Mouse (Mus musculus) limb, embryonic 14.5 days (tissue): ENCODE results near the gene Ltc4s. TPM values are rescaled to one million over a fixed set of nuclear protein-coding genes. Genes with fewer than 3 reads are reported as not detected.

Source experiments
- ATAC-seq: fragments of 200-750 bp; cut with Nextera tagmentation; 2 replicates; pipeline ENCODE4 v1.8.0; 2017; ENCODE audit warnings: low read depth, moderate number of reproducible peaks, moderate TSS enrichment; ENCODE audit not compliant: low FRiP score
- DNase-seq: peaks from one replicate; pipeline ENCODE4 v3.0.0-alpha.2; 2015; ENCODE audit warnings: low spot score
- H3K27ac ChIP-seq: fragments of 300-500 bp; sonication (generic); replicated peaks from 2 replicates; pipeline ENCODE4 v1.5.1; 2014; ENCODE audit warnings: low read depth, mild to moderate bottlenecking, low read length, moderate library complexity, mixed read lengths
- H3K27me3 ChIP-seq: fragments of 300-500 bp; sonication (generic); 2 replicates; pipeline ENCODE4 v1.6.1; 2014; ENCODE audit warnings: low read length, mixed read lengths; ENCODE audit not compliant: control insufficient read depth, insufficient read depth
- H3K36me3 ChIP-seq: fragments of 300-500 bp; sonication (generic); 2 replicates; pipeline ENCODE4 v1.6.1; 2014; ENCODE audit warnings: mild to moderate bottlenecking, low read length, moderate library complexity, mixed read lengths; ENCODE audit not compliant: control insufficient read depth, insufficient read depth
- H3K4me1 ChIP-seq: fragments of 300-500 bp; sonication (generic); 2 replicates; pipeline ENCODE4 v1.6.1; 2014; ENCODE audit warnings: antibody characterized with exemption, low read length, mixed read lengths; ENCODE audit not compliant: control insufficient read depth, insufficient read depth
- H3K4me2 ChIP-seq: fragments of 300-500 bp; sonication (generic); replicated peaks from 2 replicates; pipeline ENCODE4 v1.6.1; 2014; ENCODE audit warnings: low read depth, mild to moderate bottlenecking, low read length, moderate library complexity; ENCODE audit not compliant: severe bottlenecking
- H3K4me3 ChIP-seq: fragments of 300-500 bp; sonication (generic); replicated peaks from 2 replicates; pipeline ENCODE4 v1.5.1; 2014; ENCODE audit warnings: low read length
- H3K9ac ChIP-seq: fragments of 300-500 bp; sonication (generic); 2 replicates; pipeline ENCODE4 v1.6.1; 2014; ENCODE audit warnings: mild to moderate bottlenecking, low read depth, low read length, moderate library complexity; ENCODE audit not compliant: severe bottlenecking
- H3K9me3 ChIP-seq: fragments of 300-500 bp; sonication (generic); 2 replicates; pipeline ENCODE4 v1.6.1; 2016; ENCODE audit warnings: low read length; ENCODE audit not compliant: control insufficient read depth
- POLR2A ChIP-seq: fragments of 200-500 bp; IDR thresholded peaks from 2 replicates; pipeline ENCODE4 v1.8.0; 2012; ENCODE audit warnings: inconsistent platforms, mild to moderate bottlenecking, moderate library complexity, borderline replicate concordance; ENCODE audit not compliant: insufficient read depth, insufficient read length; ENCODE audit errors: extremely low read depth
- WGBS: fragments of 180-500 bp; shearing (Covaris S2); extraction: QIAGEN DNeasy Blood & Tissue Kit; methylation state at CpG from one replicate; pipeline ENCODE4 v1.1.7; 2014; 5-methylcytosine and 5-hydroxymethylcytosine counted together
- polyA plus RNA-seq, 2 experiments: library from polyadenylated mRNA; depleted of rRNA in 1 of 2; stranded (reverse) in 1 of 2; unstranded in 1 of 2; fragments of >200 nt; fragmentation: Nextera tagmentation in 1 of 2; extraction: Ambion mirVana in 1 of 2; gene quantifications; 2 replicates each; pipeline versions ENCODE4 v1.2.1 to v1.2.3; 2012 to 2014

Ltc4s gene
- polyA plus RNA-seq, 2 experiments = 3.9 to 4.0 TPM

DNA sequence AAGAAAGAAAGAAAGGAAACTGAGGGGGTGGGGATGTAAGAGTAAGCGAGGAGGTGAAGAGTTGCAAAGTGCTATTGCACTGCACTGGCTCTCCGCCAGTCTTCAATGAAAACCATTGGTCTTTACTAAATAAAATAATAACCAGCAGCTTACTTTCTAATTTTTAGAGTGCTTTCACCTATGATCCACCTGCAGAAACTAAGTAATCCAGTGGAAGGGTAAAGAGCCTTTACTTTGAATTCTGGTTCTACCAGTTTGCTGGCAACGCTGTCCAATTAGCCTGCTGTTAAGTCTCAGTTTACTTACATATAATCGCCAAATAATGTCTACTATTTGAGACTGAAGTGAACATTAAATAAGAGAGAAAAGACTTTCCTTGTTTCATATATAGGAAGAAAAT is 40.6 kb upstream of the Ltc4s start:
- DNase-seq = no peak
- Histone ChIP-seq H3K27ac (no peak overlapping the region), H3K4me1 (no peaks in the 10 kb centered on the region)

DNA sequence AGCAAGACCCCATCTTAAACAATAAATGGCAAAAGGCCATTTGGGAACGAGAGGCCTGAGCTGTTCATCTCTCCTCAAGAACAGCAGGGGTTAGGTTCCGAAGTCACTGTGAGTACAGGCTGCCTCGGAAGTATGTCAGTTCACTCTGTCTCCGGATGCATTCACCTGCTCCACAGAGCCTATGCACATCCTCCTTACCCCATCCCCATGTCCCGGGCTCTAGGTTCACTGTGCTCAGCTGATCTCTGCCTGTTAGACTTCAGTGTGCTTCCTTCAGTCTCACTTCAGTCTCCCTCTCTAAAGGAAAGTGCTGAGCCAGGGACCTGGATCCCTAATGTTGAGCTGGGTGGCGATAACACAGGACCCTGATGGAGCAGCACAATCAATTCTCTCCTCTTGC is 39.3 kb upstream of the Ltc4s start:
- DNase-seq = no peak
- no peaks in the 10 kb centered on the region for H3K27me3 ChIP-seq
- no peak overlapping the region for H3K9ac ChIP-seq
- H3K4me2 ChIP-seq = no peak overlapping the region
- no peak overlapping the region for H3K27ac ChIP-seq
- ATAC-seq = no peak
- WGBS = 95% methylated on average over 6 of the region's 6 CpGs
- H3K4me3 ChIP-seq = no peak overlapping the region
- no peaks in the 10 kb centered on the region for H3K4me1 ChIP-seq
- no peaks in the 10 kb centered on the region for H3K9me3 ChIP-seq
- peaks cover 10% of the 10 kb centered on the region for H3K36me3 ChIP-seq
- no peak for TF ChIP-seq POLR2A

More for the DNA sequence above, 40.6 kb upstream of the Ltc4s start:
- no peak overlapping the region for H3K4me2 ChIP-seq
- no peak overlapping the region for H3K4me3 ChIP-seq
- H3K36me3 ChIP-seq = peaks cover 10% of the 10 kb centered on the region
- no peaks in the 10 kb centered on the region for H3K27me3 ChIP-seq
- no peaks in the 10 kb centered on the region for H3K9me3 ChIP-seq
- H3K9ac ChIP-seq = no peak overlapping the region
- no peak for TF ChIP-seq POLR2A
- ATAC-seq = no peak
- 79% methylated on average over 4 of the region's 4 CpGs for WGBS

DNA sequence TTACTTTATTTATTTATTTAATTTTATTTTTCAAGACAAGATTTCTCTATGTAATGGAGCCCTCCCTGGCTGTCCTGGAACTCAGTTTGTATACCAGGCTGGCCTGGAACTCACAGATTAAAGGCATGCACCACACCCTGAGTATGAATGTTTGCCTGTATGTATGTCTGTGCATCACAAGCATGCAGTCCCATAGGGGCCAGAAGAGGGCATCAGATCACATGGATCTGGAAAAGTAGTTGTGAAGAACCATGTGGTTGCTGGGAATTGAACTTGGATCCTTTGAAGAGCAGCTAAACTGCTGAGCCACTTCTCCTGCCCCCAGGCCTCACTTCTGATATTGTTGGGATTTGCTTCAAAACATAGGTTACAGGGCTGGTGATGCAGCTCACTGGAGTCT is 38.6 kb upstream of the Ltc4s start:
- H3K36me3 ChIP-seq = peaks cover 10% of the 10 kb centered on the region

DNA sequence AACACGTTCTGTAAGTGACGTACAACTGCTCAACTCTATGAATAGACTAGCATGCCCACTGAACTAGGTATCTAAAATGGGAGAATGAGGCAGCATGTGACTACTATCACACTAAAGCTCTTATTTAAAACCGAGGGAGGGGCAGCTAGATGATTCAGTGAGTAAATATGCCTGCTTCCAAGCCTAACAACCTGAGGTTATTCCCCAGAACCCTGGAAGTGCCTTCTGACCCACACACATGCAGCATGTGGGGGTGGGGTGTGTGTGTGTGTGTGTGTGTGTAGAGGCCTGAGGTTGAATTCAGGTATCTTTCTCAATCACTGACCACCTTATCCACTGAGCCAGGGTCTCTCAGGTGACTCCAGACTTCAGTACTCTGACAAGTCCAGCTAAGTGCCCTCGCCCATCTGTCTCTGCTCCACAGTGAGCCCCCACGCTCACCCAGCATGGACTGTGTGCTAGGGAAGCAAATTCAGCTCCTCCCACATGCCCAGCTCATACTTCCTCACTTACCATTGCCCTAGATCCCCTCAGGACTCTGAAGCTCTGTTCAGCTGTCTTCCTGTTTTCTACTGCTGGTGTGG is 37.2 kb upstream of the Ltc4s start:
- Histone ChIP-seq H3K36me3 (peaks cover 1% of the 10 kb centered on the region), H3K4me1 (no peaks in the 10 kb centered on the region), H3K4me3 (no peak overlapping the region), H3K27ac (no peak overlapping the region), H3K27me3 (no peaks in the 10 kb centered on the region), H3K9ac (no peak overlapping the region), H3K4me2 (no peak overlapping the region), H3K9me3 (no peaks in the 10 kb centered on the region)
- WGBS = 85% methylated on average over 5 of the region's 5 CpGs
- ATAC-seq (no peak), DNase-seq (no peak)
- no peak for TF ChIP-seq POLR2A

More for the DNA sequence above, 38.6 kb upstream of the Ltc4s start:
- H3K9ac ChIP-seq = no peak overlapping the region
- H3K4me2 ChIP-seq = no peak overlapping the region
- H3K27me3 ChIP-seq = no peaks in the 10 kb centered on the region
- no peak for TF ChIP-seq POLR2A
- H3K4me1 ChIP-seq = no peaks in the 10 kb centered on the region
- H3K4me3 ChIP-seq = no peak overlapping the region
- H3K27ac ChIP-seq = no peak overlapping the region
- H3K9me3 ChIP-seq = no peaks in the 10 kb centered on the region
- ATAC-seq (no peak), DNase-seq (no peak)

DNA sequence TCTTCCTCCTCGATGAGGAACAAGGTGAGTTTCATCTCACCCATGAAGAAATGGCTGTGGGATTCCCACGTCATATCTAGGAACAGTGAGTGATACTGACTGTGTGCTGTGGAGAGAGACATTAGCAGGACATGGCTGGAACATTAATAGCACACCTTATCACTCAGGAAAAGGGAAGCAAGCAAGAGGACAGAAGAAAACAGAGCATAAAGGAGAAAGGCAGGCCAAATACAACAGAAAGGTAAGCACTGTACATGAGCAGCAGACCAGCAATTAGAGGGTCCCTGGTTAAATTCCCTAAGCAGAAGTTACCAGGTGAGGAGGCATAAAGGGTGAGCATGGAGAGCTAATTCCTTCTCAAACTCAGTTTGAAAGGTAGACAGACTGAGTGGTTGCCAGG is 36.7 kb upstream of the Ltc4s start:
- H3K9ac ChIP-seq = no peak overlapping the region
- ATAC-seq (no peak), DNase-seq (no peak)
- H3K4me2 ChIP-seq = no peak overlapping the region
- H3K36me3 ChIP-seq = no peaks in the 10 kb centered on the region
- H3K9me3 ChIP-seq = no peaks in the 10 kb centered on the region
- no peak for TF ChIP-seq POLR2A
- H3K27ac ChIP-seq = no peak overlapping the region
- WGBS = 88% methylated on average over 2 of the region's 2 CpGs
- H3K4me3 ChIP-seq = no peak overlapping the region
- H3K4me1 ChIP-seq = no peaks in the 10 kb centered on the region
- no peaks in the 10 kb centered on the region for H3K27me3 ChIP-seq

DNA sequence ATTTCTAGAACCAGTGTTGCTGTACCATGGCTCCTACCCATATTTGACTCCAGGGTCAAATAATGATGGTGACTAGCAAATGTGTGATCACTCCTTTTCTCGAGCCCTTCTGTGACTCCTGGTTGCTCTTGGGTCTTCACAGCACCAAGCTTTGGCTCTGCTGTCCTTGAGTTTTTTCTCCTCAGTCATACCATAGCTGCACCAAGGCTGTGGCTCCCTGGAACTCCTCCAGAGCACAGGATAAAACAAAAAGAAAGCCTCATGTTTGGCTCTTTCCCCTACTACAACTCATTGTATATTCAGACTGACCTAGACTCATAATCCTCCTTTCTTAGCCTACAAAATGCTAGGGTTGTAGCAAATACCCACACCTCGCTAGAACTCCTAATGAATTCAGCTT is 34.4 kb upstream of the Ltc4s start:
- TF ChIP-seq POLR2A = no peak
- H3K9me3 ChIP-seq = no peaks in the 10 kb centered on the region
- no peak overlapping the region for H3K4me3 ChIP-seq
- no peak overlapping the region for H3K9ac ChIP-seq
- peaks cover 3% of the 10 kb centered on the region; the same call in 1 of the 2 replicates for H3K36me3 ChIP-seq
- ATAC-seq (no peak), DNase-seq (no peak)
- WGBS = 91% methylated on average over 2 of the region's 2 CpGs
- H3K27me3 ChIP-seq = no peaks in the 10 kb centered on the region
- no peak overlapping the region for H3K4me2 ChIP-seq
- H3K4me1 ChIP-seq = no peaks in the 10 kb centered on the region
- no peak overlapping the region for H3K27ac ChIP-seq
